Mouse (Mus musculus): ENCODE data around the gene Gm21969. TPM values are rescaled to one million over a fixed set of nuclear protein-coding genes. Genes with fewer than 3 reads are reported as not detected.

Gm21969 gene
- total RNA-seq, 4 experiments from 2014 or later: not detected

DNA sequence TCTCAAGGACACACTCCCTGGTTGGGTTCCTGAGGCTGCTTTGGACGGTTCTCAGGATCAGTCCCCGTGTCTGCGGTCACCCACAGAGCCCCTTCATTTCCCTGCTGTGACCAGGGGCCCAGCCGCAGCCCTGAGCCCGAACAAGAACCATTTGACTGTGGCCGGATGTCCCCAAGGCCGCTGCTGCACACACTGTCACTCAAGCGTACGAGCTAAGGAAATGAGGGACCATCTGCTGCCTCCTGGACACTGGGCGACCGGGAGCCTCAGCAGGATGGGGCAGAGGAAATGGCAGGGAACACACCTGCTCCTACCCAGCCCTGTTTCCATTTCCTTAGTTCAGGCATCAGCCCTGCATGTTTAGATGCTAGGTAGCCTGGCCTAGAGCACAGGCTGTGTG, 47.9 kb downstream of the Gm21969 start:
- no peak for DNase-seq (ENCODE audit: low spot score in 2 of 2)

- DNase-seq (ENCODE audit: low spot score in 2 of 2): no peak
Observed at GRCm38 (mm10) chr4:139653238-139653637, 50.3 kb downstream of the Gm21969 start, which contains the start of gene Tas1r2. Gene Tas1r2, plus strand, starts transcription at chr4:139653538.

DNA sequence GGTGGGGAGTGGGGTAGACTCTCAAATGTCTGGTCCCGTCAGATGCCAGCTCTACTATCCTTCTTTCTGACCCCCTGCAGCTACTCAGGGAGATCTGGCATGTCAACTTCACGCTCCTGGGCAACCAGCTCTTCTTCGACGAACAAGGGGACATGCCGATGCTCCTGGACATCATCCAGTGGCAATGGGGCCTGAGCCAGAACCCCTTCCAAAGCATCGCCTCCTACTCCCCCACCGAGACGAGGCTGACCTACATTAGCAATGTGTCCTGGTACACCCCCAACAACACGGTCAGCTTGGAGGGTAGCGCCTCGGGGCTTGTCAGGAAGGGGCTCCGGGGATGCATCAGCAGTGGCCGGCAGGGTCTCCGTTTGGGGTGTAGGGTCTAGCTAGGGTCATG, 58.9 kb downstream of the Gm21969 start:
- DNase-seq (ENCODE audit: low spot score in 2 of 2): no peak

GRCm38 (mm10) chr4:139667632-139668031, 64.6 kb downstream of the Gm21969 start:
- DNase-seq (ENCODE audit: low spot score in 2 of 2): no peak

GRCm38 (mm10) chr4:139669847-139670246, 66.9 kb downstream of the Gm21969 start:
- peak in 1 of 2 experiments; percentile 28 for DNase-seq (ENCODE audit: low spot score in 2 of 2)

DNA sequence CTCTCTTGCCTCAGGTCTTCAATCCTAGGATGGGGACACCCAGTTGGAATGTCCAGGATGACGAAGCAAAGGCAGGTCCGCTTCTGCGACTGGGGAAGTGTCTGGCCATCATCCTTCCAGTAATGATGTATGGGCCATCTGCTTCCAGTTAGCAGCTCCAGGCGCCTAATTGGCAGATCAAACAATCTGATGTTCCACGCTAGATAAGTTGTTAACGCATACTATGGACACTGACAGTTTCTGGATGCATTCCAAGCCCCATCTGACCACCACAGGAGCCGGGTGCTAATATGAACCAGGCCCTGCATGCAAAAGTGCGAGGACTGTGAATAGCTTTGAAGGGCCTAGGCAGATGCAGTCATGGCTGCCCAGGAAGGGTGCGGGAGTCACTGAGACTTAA, 72.7 kb downstream of the Gm21969 start:
- no peak for DNase-seq (ENCODE audit: low spot score in 2 of 2)

DNA sequence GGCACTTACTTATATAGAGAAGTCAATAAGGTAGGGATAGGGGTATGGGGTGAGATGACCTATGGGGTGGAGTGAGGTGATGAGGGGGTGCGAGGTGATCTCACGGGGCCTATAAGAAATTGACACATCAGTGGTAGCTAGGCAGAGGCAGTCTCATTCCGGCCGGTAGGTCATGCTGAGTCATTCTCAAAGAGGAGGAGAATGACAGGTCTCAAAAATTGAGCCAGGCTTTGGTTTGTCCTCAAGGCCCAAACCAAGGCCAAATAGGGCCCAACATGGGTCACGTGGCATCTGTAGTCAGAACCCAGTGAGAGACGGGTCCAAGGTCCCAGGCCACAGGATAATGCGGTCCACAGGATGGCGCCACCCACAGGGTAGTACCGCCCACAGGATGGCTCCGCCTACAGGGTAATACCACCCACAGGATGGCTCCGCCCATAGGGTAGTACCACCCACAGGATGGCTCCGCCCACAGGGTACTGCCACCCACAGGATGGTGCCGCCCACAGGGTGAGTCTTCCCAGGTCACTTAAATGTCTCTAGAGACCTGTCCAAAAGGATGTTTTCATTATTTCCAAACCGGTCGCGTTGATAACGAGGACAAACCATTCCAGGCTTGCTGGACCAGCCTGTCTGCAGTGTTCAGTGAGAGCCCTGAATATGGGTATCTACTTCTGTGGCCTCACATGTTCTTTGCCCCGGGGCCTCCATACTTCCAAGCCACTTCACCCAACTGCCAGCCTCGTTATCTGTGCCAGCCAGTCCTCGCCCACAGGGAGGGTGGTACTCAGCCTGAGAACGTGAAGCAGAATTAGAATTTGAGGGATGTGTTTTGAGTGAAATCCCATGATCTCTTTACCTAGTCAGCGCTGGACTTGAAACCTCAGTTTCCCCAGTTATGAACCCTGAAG, 81.0 kb downstream of the Gm21969 start:
- no peak for DNase-seq (ENCODE audit: low spot score in 2 of 2)

DNA sequence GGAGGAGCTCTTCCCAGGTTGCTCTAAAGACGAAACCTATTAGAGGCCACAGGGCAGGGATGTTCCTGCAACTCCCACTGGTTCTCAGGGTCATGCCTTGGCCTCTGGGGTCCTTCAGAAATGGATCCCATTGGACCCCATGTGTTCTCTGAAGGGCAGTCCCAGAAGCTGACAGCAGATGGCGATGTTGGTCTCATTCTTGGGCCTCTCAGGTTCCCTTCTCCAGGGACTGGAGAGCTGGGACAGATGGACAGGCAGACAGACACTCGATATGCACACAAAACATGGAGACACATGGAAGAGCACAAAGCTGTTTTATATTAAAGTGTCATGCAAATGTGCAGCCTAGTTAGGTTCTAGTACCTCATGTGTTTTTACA, 81.6 kb downstream of the Gm21969 start:
- DNase-seq (ENCODE audit: low spot score in 2 of 2): peak in 1 of 2 experiments; percentile 32

DNA sequence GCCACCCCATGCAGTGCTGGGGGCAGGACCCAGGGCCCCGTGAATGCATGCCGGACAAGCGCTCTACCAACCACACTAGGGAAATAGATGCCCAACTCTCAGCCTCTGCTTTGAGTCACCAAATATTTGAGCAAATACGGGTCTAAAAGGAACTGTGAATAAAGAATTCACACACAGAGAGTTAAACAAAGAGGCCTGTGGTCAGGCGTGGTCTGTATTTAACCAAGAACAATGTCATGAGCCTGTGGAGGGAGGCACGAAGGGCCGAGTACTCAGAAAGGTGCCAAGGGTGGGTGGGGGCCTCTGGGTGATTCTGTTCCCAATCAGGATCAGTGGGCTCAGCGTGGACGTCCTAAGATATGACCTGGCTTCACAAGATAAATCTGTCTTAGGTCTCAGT, 85.1 kb downstream of the Gm21969 start:
- DNase-seq (ENCODE audit: low spot score in 2 of 2): no peak

DNA sequence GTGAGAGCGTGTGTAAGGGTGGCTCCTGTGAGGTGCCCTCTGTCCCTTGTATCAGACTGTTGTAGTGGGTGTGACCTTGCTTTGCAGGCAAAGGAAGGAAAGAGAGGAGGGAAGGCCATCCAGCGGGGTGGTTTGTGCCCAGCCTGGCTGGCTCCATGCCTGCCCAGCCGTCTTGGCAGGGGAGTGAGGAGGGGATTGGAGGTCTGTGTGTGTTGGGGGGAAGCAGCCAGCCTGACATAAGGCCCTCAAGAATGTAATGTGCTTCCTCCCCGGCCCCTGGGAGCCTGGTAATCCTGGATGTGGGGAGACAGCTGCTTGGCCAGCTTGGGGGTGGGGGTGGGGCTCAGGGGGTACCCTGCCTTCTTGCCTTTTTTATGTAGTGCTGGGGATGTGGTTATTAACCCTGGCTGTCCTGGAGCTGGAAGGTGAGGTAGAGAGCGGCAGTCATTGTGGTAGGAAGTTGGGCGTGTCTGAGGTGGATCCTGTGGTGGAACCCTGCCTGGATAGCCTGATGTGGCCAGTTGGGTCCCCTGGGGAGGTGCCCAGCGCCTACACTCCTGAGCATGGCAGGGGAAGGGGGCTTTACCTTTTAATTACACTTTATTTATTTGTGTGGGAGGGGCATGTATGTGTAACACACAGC, 86.8 kb downstream of the Gm21969 start:
- DNase-seq (ENCODE audit: low spot score in 2 of 2): no peak

GRCm38 (mm10) chr4:139693315-139693714, 90.3 kb downstream of the Gm21969 start:
- DNase-seq (ENCODE audit: low spot score in 2 of 2): no peak

DNA sequence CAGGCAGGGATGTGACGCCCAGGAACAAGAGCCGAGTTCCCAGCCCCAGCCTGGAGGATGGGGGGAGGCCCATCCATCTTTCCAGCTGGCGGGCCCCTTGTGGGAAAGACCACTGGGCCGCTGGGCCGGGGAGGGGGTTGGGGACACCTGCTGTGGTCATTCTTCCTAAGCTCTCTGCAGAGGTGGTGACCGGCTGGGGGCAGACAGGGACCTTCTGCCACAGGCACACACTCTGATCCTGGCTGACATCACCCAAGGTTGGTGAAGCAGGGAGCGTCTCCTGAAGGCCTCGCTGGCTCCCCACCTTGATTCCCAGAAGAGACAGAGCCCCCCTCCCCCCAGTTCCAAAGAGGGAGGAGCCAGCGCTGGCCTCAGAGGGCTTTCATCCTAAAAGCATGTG, 94.8 kb downstream of the Gm21969 start:
- no peak for DNase-seq (ENCODE audit: low spot score in 2 of 2)

- DNase-seq (ENCODE audit: low spot score in 2 of 2): no peak
Observed at GRCm38 (mm10) chr4:139698602-139699001, 95.6 kb downstream of the Gm21969 start.

DNA sequence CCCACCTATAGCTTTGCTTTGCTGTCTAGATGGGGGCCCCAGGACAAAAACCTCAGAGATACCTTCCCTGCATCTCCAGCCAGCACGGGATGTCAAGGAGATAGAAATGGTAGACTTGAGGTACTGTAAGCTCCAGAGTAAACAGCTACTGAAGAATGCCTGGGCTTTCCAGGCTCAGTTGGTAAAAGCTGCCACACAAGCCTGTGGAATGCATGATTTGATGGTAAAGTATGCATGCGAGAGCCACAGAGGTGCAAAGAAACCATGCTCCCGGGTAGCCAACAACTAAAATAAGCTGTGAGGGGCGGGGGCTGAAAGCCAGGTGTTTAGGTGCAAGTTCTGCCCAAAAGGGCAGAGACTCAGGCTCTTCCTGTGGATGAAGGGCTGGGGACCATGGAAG, 99.9 kb downstream of the Gm21969 start:
- DNase-seq (ENCODE audit: low spot score in 2 of 2): no peak

DNA sequence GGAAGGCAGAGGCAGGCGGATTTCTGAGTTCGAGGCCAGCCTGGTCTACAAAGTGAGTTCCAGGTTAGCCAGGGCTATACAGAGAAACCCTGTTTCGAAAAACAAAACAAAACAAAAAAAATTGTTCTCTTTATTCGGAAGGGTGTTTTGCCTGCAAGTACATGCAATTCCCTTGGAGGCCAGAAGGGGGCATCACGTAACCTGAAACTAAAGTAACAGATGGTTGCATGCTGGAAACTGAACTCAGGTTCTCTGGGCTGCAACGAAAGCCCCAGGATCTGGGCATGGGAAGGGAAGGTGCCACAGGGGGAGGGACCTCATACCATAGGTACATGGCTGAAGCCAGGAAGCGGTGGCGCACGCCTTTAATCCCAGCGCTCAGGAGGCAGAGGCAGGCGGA, 100.5 kb downstream of the Gm21969 start:
- DNase-seq (ENCODE audit: low spot score in 2 of 2): no peak

DNA sequence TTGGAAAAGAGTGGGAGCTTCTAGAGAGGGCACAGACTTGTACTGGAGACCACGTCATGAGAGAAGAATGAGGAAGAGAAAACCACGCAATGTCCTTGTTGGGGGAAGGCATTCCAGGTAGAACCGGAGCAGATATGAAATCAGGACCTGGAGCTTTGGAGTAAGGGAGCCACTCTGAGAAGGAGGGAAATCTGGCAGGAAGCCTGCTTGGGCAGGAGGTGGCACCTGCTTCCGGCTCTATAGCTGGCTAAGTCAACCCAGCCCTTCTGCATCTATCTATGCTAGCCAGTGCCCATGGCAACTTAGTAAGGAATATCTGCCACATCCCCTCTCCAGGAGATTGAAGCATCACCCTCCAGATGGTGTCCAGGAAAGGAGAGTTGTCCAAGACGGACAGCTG, 103.0 kb downstream of the Gm21969 start:
- no peak for DNase-seq (ENCODE audit: low spot score in 2 of 2)

GRCm38 (mm10) chr4:139710467-139711334, 107.7 kb downstream of the Gm21969 start:
- DNase-seq (ENCODE audit: low spot score in 2 of 2): no peak

Small RNA genes lying within 50 kb of the gene (microRNA-seq; reads per million reads assigned to microRNA genes)
- gene Gm25571: not detected
- not detected for gene Mir7020

Other genes with a start within 250 kb of the Gm21969 start
- gene Iffo2, start 72.6 kb upstream of the Gm21969 start, total RNA-seq (2022): 1 to 10 TPM; 1.2 to 1.9 (median 1.7) TPM
- 10 to 100 TPM; 59.0 to 74.1 (median 66.3) TPM for gene Aldh4a1, start 19.7 kb downstream of the Gm21969 start, total RNA-seq (2022)
- not detected for gene Tas1r2, start 50.4 kb downstream of the Gm21969 start, total RNA-seq (2022)
- gene Pax7, start 230.3 kb downstream of the Gm21969 start, total RNA-seq (2022): 1 to 10 TPM in 1 of 4 experiments, under 1 TPM in 3; 0.54 to 1.1 (median 0.92) TPM